Mouse (Mus musculus) Patski (cell line): Measurements from ENCODE around the gene Ccdc90b. TPM values are rescaled to one million over a fixed set of nuclear protein-coding genes. Genes with fewer than 3 reads are reported as not detected.
A peak's percentile ranks its signal among the peaks of the same experiment; 100 is the strongest.

Experiments
- ATAC-seq: fragments of 100-300 bp; one replicate; pipeline ENCODE4 v1.8.0; 2021
- CTCF ChIA-PET: fragments of 350-600 bp; sonication (Branson Sonifier 250); formaldehyde crosslinking; loops from one replicate; lab custom pipeline; 2022; ENCODE audit warnings: inconsistent platforms; lab: Charles Lee
- POLR2A ChIA-PET: fragments of 350-600 bp; sonication (Branson Sonifier 250); formaldehyde crosslinking; loops from one replicate; lab custom pipeline; 2022; ENCODE audit warnings: antibody characterized with exemption, inconsistent platforms; lab: Charles Lee
- DNase-seq: peaks from one replicate; pipeline ENCODE4 v3.0.0-alpha.2; 2011; ENCODE audit warnings: low read depth, low spot score
- H3K27me3 ChIP-seq: fragments of 371-371 bp; one replicate; pipeline ENCODE4 v1.5.1; 2021
- CTCF ChIP-seq: fragments of 100-300 bp; IDR thresholded peaks from one replicate; pipeline ENCODE4 v1.5.1; 2021
- in situ Hi-C: fragments of 300-500 bp; cut with MboI; formaldehyde crosslinking; loops from 3 replicates; pipeline ENCODE4 v1.11.1; 2018; ENCODE audit warnings: low pct_unique_long_range_greater_than_20kb, mixed read lengths
- polyA plus RNA-seq: library from polyadenylated mRNA; unstranded; gene quantifications from one replicate; pipeline ENCODE4 v1.2.3, GENCODE M21; 2021

Gene Ccdc90b
- polyA plus RNA-seq, 1 experiment from 2014 or later: 35.0 TPM

- ChIA-PET POLR2A (no interaction called here), CTCF (interaction anchor here (1.1 kb wide), 1 partner anchor 376 kb away, joined by 3 read pairs; no protein-coding TSS in a partner anchor)
- in situ Hi-C loops: loop anchor here (10.0 kb wide), 1 partner anchor 168 kb away; no protein-coding TSS in a partner anchor
Observed at GRCm38 (mm10) chr7:92566775-92567174, 5.8 kb downstream of the Ccdc90b start.

GRCm38 (mm10) chr7:92580491-92581207, 19.7 kb downstream of the Ccdc90b start:
- no peak for ATAC-seq
- ChIA-PET CTCF (no interaction called here), POLR2A (no interaction called here)
- no peak for TF ChIP-seq CTCF
- in situ Hi-C loops: no loop called here
- no peaks in the 10 kb centered on the region for H3K27me3 ChIP-seq
- no peak for DNase-seq

More at GRCm38 (mm10) chr7:92566775-92567174, 5.8 kb downstream of the Ccdc90b start:
- ATAC-seq (no peak), DNase-seq (no peak)
- TF ChIP-seq CTCF: no peak
- H3K27me3 ChIP-seq: no peaks in the 10 kb centered on the region

GRCm38 (mm10) chr7:92583567-92583966, 22.6 kb downstream of the Ccdc90b start:
- ATAC-seq (no peak), DNase-seq (no peak)
- H3K27me3 ChIP-seq: no peaks in the 10 kb centered on the region
- in situ Hi-C loops: no loop called here
- TF ChIP-seq CTCF: no peak
- ChIA-PET CTCF (no interaction called here), POLR2A (no interaction called here)

- no peaks in the 10 kb centered on the region for H3K27me3 ChIP-seq
- in situ Hi-C loops: no loop called here
- ChIA-PET POLR2A (no interaction called here), CTCF (no interaction called here)
- DNase-seq (no peak), ATAC-seq (no peak)
- no peak for TF ChIP-seq CTCF
Observed at GRCm38 (mm10) chr7:92589986-92590385, 29.0 kb downstream of the Ccdc90b start.

- TF ChIP-seq CTCF: no peak
- ChIA-PET POLR2A (no interaction called here), CTCF (no interaction called here)
- no peak for DNase-seq
- in situ Hi-C loops: no loop called here
- H3K27me3 ChIP-seq: no peaks in the 10 kb centered on the region
- ATAC-seq: no peak
Observed at GRCm38 (mm10) chr7:92590842-92591241, 29.9 kb downstream of the Ccdc90b start.

- POLR2A ChIA-PET: no interaction called here
- no peak for ATAC-seq
- CTCF ChIA-PET: no interaction called here
Observed at GRCm38 (mm10) chr7:92604961-92605360, 44.0 kb downstream of the Ccdc90b start.

GRCm38 (mm10) chr7:92610830-92611229, 49.9 kb downstream of the Ccdc90b start:
- ATAC-seq: no peak
- H3K27me3 ChIP-seq: no peaks in the 10 kb centered on the region
- no peak for DNase-seq
- CTCF ChIA-PET: interaction anchor here (1.4 kb wide), 1 partner anchor 8 kb away, joined by 4 read pairs; no protein-coding TSS in a partner anchor
- in situ Hi-C loops: no loop called here
- POLR2A ChIA-PET: no interaction called here
- TF ChIP-seq CTCF: no peak

More at GRCm38 (mm10) chr7:92604961-92605360, 44.0 kb downstream of the Ccdc90b start:
- no peak for DNase-seq
- no peaks in the 10 kb centered on the region for H3K27me3 ChIP-seq
- in situ Hi-C loops: no loop called here
- no peak for TF ChIP-seq CTCF

- DNase-seq: no peak
- POLR2A ChIA-PET: no interaction called here
Observed at GRCm38 (mm10) chr7:92624488-92624887, 63.5 kb downstream of the Ccdc90b start.

GRCm38 (mm10) chr7:92630167-92630566, 69.2 kb downstream of the Ccdc90b start:
- TF ChIP-seq CTCF: peak; percentile 57
- CTCF ChIA-PET: interaction anchor here (0.6 to 1.7 kb wide), 10 partner anchors 19 to 527 kb away, joined by 3 to 10 read pairs (median 3); no protein-coding TSS in a partner anchor
- ATAC-seq: peak; percentile 67
- DNase-seq: no peak
- in situ Hi-C loops: no loop called here
- POLR2A ChIA-PET: no interaction called here
- H3K27me3 ChIP-seq: no peaks in the 10 kb centered on the region

More at GRCm38 (mm10) chr7:92624488-92624887, 63.5 kb downstream of the Ccdc90b start:
- no peaks in the 10 kb centered on the region for H3K27me3 ChIP-seq
- CTCF ChIA-PET: interaction anchor here (1.9 kb wide), 1 partner anchor 15 kb away, joined by 4 read pairs; no protein-coding TSS in a partner anchor
- in situ Hi-C loops: no loop called here
- TF ChIP-seq CTCF: peak; percentile 31
- ATAC-seq: no peak

Other genes starting within 250 kb of the Ccdc90b start
- gene Ankrd42, start 76.0 kb downstream of the Ccdc90b start, polyA plus RNA-seq: 13.7 TPM
- 26.3 TPM for gene Pcf11, start 108.8 kb downstream of the Ccdc90b start, polyA plus RNA-seq
- 9.8 TPM for gene Rab30, start 180.5 kb downstream of the Ccdc90b start, polyA plus RNA-seq